Mouse (Mus musculus) ES-Bruce4 (cell line): ENCODE measurements around the gene Ppm1h.

Experiments used
- CTCF ChIP-seq: IDR thresholded peaks from one replicate; pipeline ENCODE4 v1.8.1; 2011; ENCODE audit warnings: low read depth, low read length
- EP300 ChIP-seq: IDR thresholded peaks from 2 replicates; pipeline ENCODE4 v1.6.1; 2011; ENCODE audit warnings: low read depth, low read length; ENCODE audit not compliant: insufficient read depth
- POLR2A ChIP-seq: IDR thresholded peaks from one replicate; pipeline ENCODE4 v1.8.1; 2011; ENCODE audit warnings: low read length; ENCODE audit not compliant: insufficient read depth

DNA sequence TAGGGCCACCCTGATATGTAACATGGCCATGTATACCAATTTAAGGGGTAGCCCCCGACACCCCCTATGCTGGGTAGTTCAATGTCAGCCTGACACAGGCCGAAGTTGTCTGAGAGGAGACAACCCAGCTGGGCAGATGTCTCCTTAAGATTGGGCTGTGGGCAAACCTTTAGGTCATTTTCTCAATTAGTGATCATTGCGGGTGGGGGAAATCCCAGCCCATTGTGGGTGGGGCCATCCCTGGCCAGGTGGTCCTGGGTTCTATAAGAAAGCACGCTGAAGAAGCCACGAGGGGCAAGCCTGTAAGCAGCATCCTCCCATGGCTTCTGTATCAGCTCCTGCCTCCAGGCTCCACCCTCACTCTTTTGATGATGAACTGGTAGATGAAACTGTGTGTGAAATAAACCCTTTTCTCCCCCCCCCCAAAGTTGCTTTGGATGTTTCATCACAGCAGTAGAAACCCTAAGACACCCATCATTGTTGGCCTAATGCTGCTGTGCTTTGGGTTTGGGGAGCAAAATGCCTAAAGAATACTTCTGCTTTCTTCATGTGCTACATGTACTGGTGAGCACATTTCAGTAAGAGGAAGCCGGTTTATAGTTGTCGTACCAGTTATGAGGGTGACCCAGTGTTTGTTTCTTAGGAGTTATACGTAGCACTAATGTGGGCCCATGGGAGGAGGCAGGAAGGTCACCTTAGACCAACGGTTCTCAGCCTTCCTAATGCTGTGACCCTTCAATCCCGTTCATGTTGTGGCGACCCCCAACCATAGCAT, 68.8 kb downstream of the Ppm1h start:
- no peak for TF ChIP-seq POLR2A
- TF ChIP-seq EP300, result no peak
- no peak for TF ChIP-seq CTCF
